Mouse (Mus musculus) CD4-positive, CD25-positive, alpha-beta regulatory T cell, adult 9 weeks (primary cell): ENCODE data around the gene Atp8b2. TPM values are rescaled to one million over a fixed set of nuclear protein-coding genes. Genes with fewer than 3 reads are reported as not detected.

ENCODE experiments used
- polyA plus RNA-seq: library from polyadenylated mRNA; unstranded; fragments of 100-300 nt; shearing (Covaris generic); gene quantifications from one replicate; pipeline ENCODE4 v1.2.1, GENCODE M21; 2017

Gene Atp8b2
- 28.4 TPM for polyA plus RNA-seq

GRCm38 (mm10) chr3:89963221-89963763, at the start of gene Atp8b2:
Gene Atp8b2 (minus strand): TSS chr3:89963508.

GRCm38 (mm10) chr3:89998612-89999054, 35.3 kb upstream of the Atp8b2 start, which contains the start of gene Hax1:
Gene Hax1 (minus strand): TSS chr3:89998780.

GRCm38 (mm10) chr3:89912543-89913391, 50.5 kb downstream of the Atp8b2 start, which contains the start of gene Il6ra:
Gene Il6ra (minus strand): TSS chr3:89913196.

Other genes starting within 250 kb of the Atp8b2 start
- 154 TPM for gene Adar, start 248.5 kb downstream of the Atp8b2 start, polyA plus RNA-seq
- 1.7 TPM for gene Chrnb2, start 198.9 kb downstream of the Atp8b2 start, polyA plus RNA-seq
- gene Ube2q1, start 189.9 kb downstream of the Atp8b2 start, polyA plus RNA-seq: 9.0 TPM
- gene She, start 132.1 kb downstream of the Atp8b2 start, polyA plus RNA-seq: 8.3 TPM
- 16.8 TPM for gene Il6ra, start 50.3 kb downstream of the Atp8b2 start, polyA plus RNA-seq
- gene Hax1, start 35.3 kb upstream of the Atp8b2 start, polyA plus RNA-seq: 116 TPM
- gene 4933434E20Rik, start 88.1 kb upstream of the Atp8b2 start, polyA plus RNA-seq: 171 TPM
- gene Ubap2l, start 89.1 kb upstream of the Atp8b2 start, polyA plus RNA-seq: 266 TPM
- 1,011 TPM for gene Tpm3, start 109.1 kb upstream of the Atp8b2 start, polyA plus RNA-seq
- gene Nup210l, start 140.6 kb upstream of the Atp8b2 start, polyA plus RNA-seq: 0.74 TPM